Comparison of ENCODE assay signal across 18 mouse cellular contexts in genomic region chr3:51986507-51986906, GRCm38 (mm10).
DNase-seq lines count a peak whose midpoint lies in the region; ATAC-seq and TF ChIP-seq lines count a peak whose summit lies in the region.
"Had no signal": no experiment of that assay in that cellular context is flagged by ENCODE, and none has a peak within 500 bp of the region (broad histone marks: within the 10 kb centered on the region; RNA-seq: fewer than 3 reads in every experiment).

No protein-coding gene starts in this region.

- H3K27ac ChIP-seq in hindbrain, embryonic 16.5 days (ENCODE audit: low read depth, low read length): no peak overlapping the region
- no peak overlapping the region for H3K27ac ChIP-seq in hindbrain, embryonic 10.5 days
- H3K27ac ChIP-seq in intestine, embryonic 15.5 days: no peak overlapping the region
- H3K27ac ChIP-seq in neural tube, embryonic 14.5 days (ENCODE audit: low read depth, low read length): peak overlapping the region; percentile 60
- H3K27ac ChIP-seq: embryonic facial prominence, embryonic 13.5 days; forebrain, embryonic 13.5 days; gastrocnemius, adult 2 months; heart, embryonic 13.5 days had no signal

- H3K9me3 ChIP-seq in hindbrain, embryonic 16.5 days (ENCODE audit: control insufficient read depth, low read length): no peaks in the 10 kb centered on the region
- no peaks in the 10 kb centered on the region for H3K9me3 ChIP-seq in hindbrain, embryonic 10.5 days
- no peaks in the 10 kb centered on the region for H3K9me3 ChIP-seq in intestine, embryonic 15.5 days
- H3K9me3 ChIP-seq in neural tube, embryonic 14.5 days (ENCODE audit: control insufficient read depth, low read length): no peaks in the 10 kb centered on the region
- H3K9me3 ChIP-seq: embryonic facial prominence, embryonic 13.5 days; forebrain, embryonic 13.5 days; heart, embryonic 13.5 days had no signal

- no peak overlapping the region for H3K4me2 ChIP-seq in hindbrain, embryonic 16.5 days (ENCODE audit: low read length)
- no peak overlapping the region for H3K4me2 ChIP-seq in intestine, embryonic 15.5 days (replicated peaks)
- H3K4me2 ChIP-seq in neural tube, embryonic 14.5 days (ENCODE audit: low read depth, low read length): no peak overlapping the region
- H3K4me2 ChIP-seq: embryonic facial prominence, embryonic 13.5 days; forebrain, embryonic 13.5 days; heart, embryonic 13.5 days had no signal

- no peaks in the 10 kb centered on the region for H3K36me3 ChIP-seq in hindbrain, embryonic 16.5 days (ENCODE audit: control insufficient read depth, insufficient read depth, low read length)
- no peaks in the 10 kb centered on the region for H3K36me3 ChIP-seq in hindbrain, embryonic 10.5 days
- no peaks in the 10 kb centered on the region for H3K36me3 ChIP-seq in intestine, embryonic 15.5 days
- no peaks in the 10 kb centered on the region for H3K36me3 ChIP-seq in neural tube, embryonic 14.5 days (ENCODE audit: control insufficient read depth, insufficient read depth, low read length)
- H3K36me3 ChIP-seq: embryonic facial prominence, embryonic 13.5 days; heart, embryonic 13.5 days had no signal

- H3K4me1 ChIP-seq in hindbrain, embryonic 16.5 days (ENCODE audit: control insufficient read depth, insufficient read depth, low read depth, low read length): peaks cover 3% of the 10 kb centered on the region; the same call in 1 of the 2 replicates
- H3K4me1 ChIP-seq in hindbrain, embryonic 10.5 days (replicated peaks): peaks cover 13% of the 10 kb centered on the region
- H3K4me1 ChIP-seq in intestine, embryonic 15.5 days (replicated peaks): peaks cover 10% of the 10 kb centered on the region; the same call in 1 of the 2 replicates
- peaks cover 20% of the 10 kb centered on the region; the same call in 1 of the 2 replicates for H3K4me1 ChIP-seq in neural tube, embryonic 14.5 days (ENCODE audit: control insufficient read depth, insufficient read depth, low read length)
- H3K4me1 ChIP-seq: embryonic facial prominence, embryonic 13.5 days; heart, embryonic 13.5 days had no signal

- no peak overlapping the region for H3K9ac ChIP-seq in hindbrain, embryonic 16.5 days (ENCODE audit: low read depth, low read length)
- H3K9ac ChIP-seq in intestine, embryonic 15.5 days: no peak overlapping the region
- H3K9ac ChIP-seq in neural tube, embryonic 14.5 days (replicated peaks; ENCODE audit: low read depth, low read length): no peak overlapping the region
- H3K9ac ChIP-seq: embryonic facial prominence, embryonic 13.5 days; forebrain, embryonic 13.5 days; heart, embryonic 13.5 days had no signal

- H3K27me3 ChIP-seq in hindbrain, embryonic 16.5 days (replicated peaks; ENCODE audit: control insufficient read depth, insufficient read depth, low read length): no peaks in the 10 kb centered on the region
- H3K27me3 ChIP-seq in hindbrain, embryonic 10.5 days (ENCODE audit: insufficient read depth, poor library complexity, severe bottlenecking): no peaks in the 10 kb centered on the region
- H3K27me3 ChIP-seq in Patski: no peaks in the 10 kb centered on the region
- no peaks in the 10 kb centered on the region for H3K27me3 ChIP-seq in intestine, embryonic 15.5 days (replicated peaks)
- H3K27me3 ChIP-seq in neural tube, embryonic 14.5 days (ENCODE audit: control insufficient read depth, insufficient read depth, low read length): no peaks in the 10 kb centered on the region
- H3K27me3 ChIP-seq: embryonic facial prominence, embryonic 13.5 days; forebrain, embryonic 13.5 days; heart, embryonic 13.5 days had no signal

- no peak for TF ChIP-seq CTCF in Patski (IDR thresholded peaks at IDR 0.05)

- WGBS in hindbrain, embryonic 16.5 days: 79% methylated on average over 6 of the region's 6 CpGs
- WGBS in hindbrain, embryonic 10.5 days: 83% methylated on average over 6 of the region's 6 CpGs
- WGBS in intestine, embryonic 15.5 days: 52% methylated on average over 6 of the region's 6 CpGs
- WGBS in neural tube, embryonic 14.5 days: 47% methylated on average over 6 of the region's 6 CpGs

- ATAC-seq in hindbrain, embryonic 16.5 days: 0 out of 2 replicates have a peak, but pooled peaks have one; percentile 41
- ATAC-seq in Patski: peak; percentile 39
- ATAC-seq in intestine, embryonic 15.5 days: peak; percentile 72
- ATAC-seq in neural tube, embryonic 14.5 days (ENCODE audit: low read depth): no peak
- ATAC-seq: forebrain, embryonic 13.5 days had no signal

- intact Hi-C loops in heart, postnatal 10 days (cut with DNase I): no loop called here

- CTCF ChIA-PET in Patski (lab: Charles Lee): interaction anchor here (0.8 to 1.6 kb wide), 3 partner anchors 9 to 19 kb away, joined by 3 to 5 read pairs (median 4); no protein-coding TSS in a partner anchor

- DNase-seq in hindbrain, embryonic 10.5 days (ENCODE audit: low spot score): no peak
- no peak for DNase-seq in Patski (ENCODE audit: low read depth, low spot score)
- DNase-seq in urinary bladder, postnatal 14 days (ENCODE audit: low spot score): no peak
- DNase-seq in heart, postnatal 10 days: no peak
- DNase-seq: adrenal gland, postnatal 10 days; cerebellum, adult 11-12 months; cerebellum, adult 9-11 months; cerebellum, postnatal 36 days; gastrocnemius, adult 2 months; gastrocnemius, postnatal 25 days; heart, postnatal 4 days; kidney, adult 11 months had no signal

- no peak overlapping the region for H3K4me3 ChIP-seq in hindbrain, embryonic 16.5 days (ENCODE audit: low read length)
- no peak overlapping the region for H3K4me3 ChIP-seq in hindbrain, embryonic 10.5 days
- no peak overlapping the region for H3K4me3 ChIP-seq in intestine, embryonic 15.5 days (replicated peaks)
- H3K4me3 ChIP-seq in neural tube, embryonic 14.5 days (ENCODE audit: low read depth, low read length): no peak overlapping the region
- H3K4me3 ChIP-seq: embryonic facial prominence, embryonic 13.5 days; forebrain, embryonic 13.5 days; gastrocnemius, adult 2 months; heart, embryonic 13.5 days had no signal

- POLR2A ChIA-PET in Patski (lab: Charles Lee): no interaction called here

- in situ Hi-C loops in Patski (cut with MboI; ENCODE audit: low pct_unique_long_range_greater_than_20kb): no loop called here
